Mouse (Mus musculus) heart, embryonic 15.5 days (tissue): Measurements from ENCODE around the gene Commd1. TPM values are rescaled to one million over a fixed set of nuclear protein-coding genes. Genes with fewer than 3 reads are reported as not detected.

ENCODE experiments used
- ATAC-seq: fragments of 200-750 bp; cut with Nextera tagmentation; replicated peaks from 2 replicates; pipeline ENCODE4 v1.8.0; 2017; ENCODE audit warnings: low read depth, moderate TSS enrichment; ENCODE audit not compliant: insufficient number of reproducible peaks, insufficient read depth, low FRiP score
- H3K27ac ChIP-seq: fragments of 300-500 bp; sonication (generic); 2 replicates; pipeline ENCODE4 v1.5.1; 2015; ENCODE audit warnings: mild to moderate bottlenecking, inconsistent platforms
- H3K27me3 ChIP-seq: fragments of 300-500 bp; sonication (generic); 2 replicates; pipeline ENCODE4 v1.6.1; 2015; ENCODE audit warnings: inconsistent platforms
- H3K36me3 ChIP-seq: fragments of 300-500 bp; sonication (generic); 2 replicates; pipeline ENCODE4 v1.6.1; 2015; ENCODE audit warnings: mild to moderate bottlenecking, inconsistent platforms
- H3K4me1 ChIP-seq: fragments of 300-500 bp; sonication (generic); replicated peaks from 2 replicates; pipeline ENCODE4 v1.6.1; 2015; ENCODE audit warnings: inconsistent platforms
- H3K4me2 ChIP-seq: fragments of 300-500 bp; sonication (generic); 2 replicates; pipeline ENCODE4 v1.6.1; 2015; ENCODE audit warnings: inconsistent platforms, mild to moderate bottlenecking, moderate library complexity
- H3K4me3 ChIP-seq: fragments of 300-500 bp; sonication (generic); 2 replicates; pipeline ENCODE4 v1.5.1; 2015; ENCODE audit warnings: mild to moderate bottlenecking, inconsistent platforms
- H3K9ac ChIP-seq: fragments of 300-500 bp; sonication (generic); 2 replicates; pipeline ENCODE4 v1.6.1; 2015; ENCODE audit warnings: mild to moderate bottlenecking, inconsistent platforms
- H3K9me3 ChIP-seq: fragments of 300-500 bp; sonication (generic); replicated peaks from 2 replicates; pipeline ENCODE4 v1.6.1; 2016; ENCODE audit warnings: inconsistent platforms
- WGBS: fragments of 180-500 bp; shearing (Covaris S2); methylation state at CpG from one replicate; pipeline ENCODE4 v1.1.7; 2015; ENCODE audit warnings: mixed read lengths; 5-methylcytosine and 5-hydroxymethylcytosine counted together
- polyA plus RNA-seq: library from polyadenylated mRNA; unstranded; fragments of >200 nt; fragmentation: Nextera tagmentation; extraction: Ambion mirVana; gene quantifications from 2 replicates; pipeline ENCODE4 v1.2.1, GENCODE M21; 2015

Gene Commd1
- polyA plus RNA-seq, 1 experiment from 2014 or later = 351 TPM

GRCm38 (mm10) chr11:22885350-22885749 lies 96.8 kb downstream of the Commd1 start:
- no peak for ATAC-seq

DNA sequence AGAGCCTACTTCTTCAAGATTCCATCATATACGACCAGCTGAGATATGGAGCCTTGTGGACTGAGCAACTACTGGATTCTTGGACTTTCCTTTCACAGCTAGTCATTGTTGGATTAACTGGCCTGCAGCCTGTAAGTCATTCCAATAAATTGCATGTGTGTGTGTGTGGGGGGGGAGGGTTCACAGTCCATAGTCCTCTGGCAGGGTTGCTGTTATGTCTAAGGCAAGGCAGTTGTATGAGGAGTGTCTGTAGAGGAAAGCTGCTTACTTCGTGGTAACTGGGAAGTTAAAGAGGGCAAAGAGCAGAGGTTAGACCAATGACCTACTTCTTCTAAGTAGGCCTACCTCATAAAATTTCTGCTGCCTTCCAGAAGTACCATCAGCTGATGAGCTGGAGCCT lies 98.5 kb downstream of the Commd1 start:
- H3K9ac ChIP-seq = no peak overlapping the region
- H3K4me2 ChIP-seq = no peak overlapping the region
- no peaks in the 10 kb centered on the region for H3K4me1 ChIP-seq
- WGBS = 77% methylated on average over 2 of the region's 2 CpGs
- no peak for ATAC-seq
- no peaks in the 10 kb centered on the region for H3K36me3 ChIP-seq
- no peaks in the 10 kb centered on the region for H3K9me3 ChIP-seq
- no peak overlapping the region for H3K27ac ChIP-seq
- H3K4me3 ChIP-seq = no peak overlapping the region
- no peaks in the 10 kb centered on the region for H3K27me3 ChIP-seq

More at GRCm38 (mm10) chr11:22885350-22885749, 96.8 kb downstream of the Commd1 start:
- Histone ChIP-seq H3K4me3 (no peak overlapping the region), H3K27me3 (no peaks in the 10 kb centered on the region), H3K36me3 (no peaks in the 10 kb centered on the region), H3K9ac (no peak overlapping the region), H3K4me1 (no peaks in the 10 kb centered on the region), H3K4me2 (no peak overlapping the region), H3K27ac (no peak overlapping the region), H3K9me3 (no peaks in the 10 kb centered on the region)
- WGBS = 83% methylated on average over 1 of the region's 1 CpGs

- no peaks in the 10 kb centered on the region for H3K27me3 ChIP-seq
- ATAC-seq = no peak
- no peak overlapping the region for H3K4me3 ChIP-seq
- no peaks in the 10 kb centered on the region for H3K36me3 ChIP-seq
- H3K27ac ChIP-seq = no peak overlapping the region
- no peaks in the 10 kb centered on the region for H3K9me3 ChIP-seq
- H3K4me1 ChIP-seq = no peaks in the 10 kb centered on the region
- no peak overlapping the region for H3K4me2 ChIP-seq
- H3K9ac ChIP-seq = no peak overlapping the region
Observed at GRCm38 (mm10) chr11:22882926-22883325, 99.3 kb downstream of the Commd1 start.

DNA sequence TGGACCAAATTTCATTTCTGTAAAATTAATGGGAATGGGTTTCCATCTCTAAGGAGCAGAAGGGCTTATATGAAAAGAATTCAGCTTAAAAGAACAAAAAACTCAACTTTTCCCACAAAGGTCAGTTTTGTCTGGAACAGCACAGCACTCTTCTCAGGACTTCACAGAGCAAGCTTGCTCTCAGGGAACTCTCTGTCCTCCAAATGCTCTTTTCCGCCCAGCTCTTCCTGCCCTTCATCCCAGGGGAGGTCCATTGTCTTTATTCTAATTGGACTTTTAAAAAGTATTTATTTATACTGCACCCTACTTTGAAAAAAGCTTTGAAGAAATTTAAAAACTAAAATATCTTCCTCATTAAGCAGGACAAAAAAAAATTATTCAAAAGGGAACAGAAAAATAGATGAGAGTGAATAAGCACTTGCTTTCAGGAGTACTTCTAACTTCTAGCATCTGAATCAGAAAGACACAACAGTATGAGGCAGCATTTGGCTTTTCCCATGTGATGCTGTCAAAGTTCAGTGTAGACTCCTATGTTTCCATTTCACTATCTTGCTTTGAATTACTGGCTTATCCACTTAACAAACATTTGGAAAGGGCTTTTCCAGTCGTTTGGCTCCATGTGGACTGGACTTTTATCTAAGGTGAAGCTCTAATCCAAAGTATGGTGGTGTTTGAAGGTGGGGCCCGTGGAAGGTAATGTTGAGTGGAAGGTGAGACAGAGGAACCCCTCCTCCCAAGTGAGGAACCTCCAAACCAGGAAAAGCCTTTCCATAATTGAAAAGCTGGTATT lies 101.6 kb downstream of the Commd1 start:
- no peaks in the 10 kb centered on the region for H3K9me3 ChIP-seq
- H3K27ac ChIP-seq = no peak overlapping the region
- H3K4me2 ChIP-seq = no peak overlapping the region
- no peaks in the 10 kb centered on the region for H3K4me1 ChIP-seq
- no peak for ATAC-seq
- no peak overlapping the region for H3K9ac ChIP-seq
- H3K4me3 ChIP-seq = no peak overlapping the region
- no peaks in the 10 kb centered on the region for H3K27me3 ChIP-seq
- H3K36me3 ChIP-seq = no peaks in the 10 kb centered on the region
- WGBS = 58% methylated on average over 3 of the region's 3 CpGs

GRCm38 (mm10) chr11:22879645-22880044 lies 102.5 kb downstream of the Commd1 start:
- H3K36me3 ChIP-seq = no peaks in the 10 kb centered on the region
- H3K27me3 ChIP-seq = no peaks in the 10 kb centered on the region
- H3K27ac ChIP-seq = no peak overlapping the region
- H3K9ac ChIP-seq = no peak overlapping the region
- H3K4me2 ChIP-seq = no peak overlapping the region
- no peaks in the 10 kb centered on the region for H3K9me3 ChIP-seq
- no peak for ATAC-seq
- H3K4me1 ChIP-seq = no peaks in the 10 kb centered on the region
- H3K4me3 ChIP-seq = no peak overlapping the region
- WGBS = 85% methylated on average over 4 of the region's 4 CpGs

- ATAC-seq = no peak
- WGBS = 65% methylated on average over 3 of the region's 3 CpGs
Observed at GRCm38 (mm10) chr11:22876680-22877330, 105.4 kb downstream of the Commd1 start.

GRCm38 (mm10) chr11:22875279-22875678 lies 106.9 kb downstream of the Commd1 start:
- H3K27ac ChIP-seq = no peak overlapping the region
- H3K27me3 ChIP-seq = no peaks in the 10 kb centered on the region
- H3K4me1 ChIP-seq = peaks cover 13% of the 10 kb centered on the region
- no peak overlapping the region for H3K4me2 ChIP-seq
- H3K36me3 ChIP-seq = no peaks in the 10 kb centered on the region
- H3K9me3 ChIP-seq = no peaks in the 10 kb centered on the region
- WGBS = 82% methylated on average over 4 of the region's 4 CpGs
- H3K9ac ChIP-seq = no peak overlapping the region
- ATAC-seq = no peak
- H3K4me3 ChIP-seq = no peak overlapping the region

More at GRCm38 (mm10) chr11:22876680-22877330, 105.4 kb downstream of the Commd1 start:
- Histone ChIP-seq H3K27me3 (no peaks in the 10 kb centered on the region), H3K27ac (no peak overlapping the region), H3K4me2 (no peak overlapping the region), H3K4me3 (no peak overlapping the region), H3K4me1 (peaks cover 9% of the 10 kb centered on the region), H3K9me3 (no peaks in the 10 kb centered on the region), H3K36me3 (no peaks in the 10 kb centered on the region), H3K9ac (no peak overlapping the region)

- no peaks in the 10 kb centered on the region for H3K27me3 ChIP-seq
- H3K9ac ChIP-seq = no peak overlapping the region
- 76% methylated on average over 6 of the region's 6 CpGs for WGBS
- no peak for ATAC-seq
- H3K4me3 ChIP-seq = no peak overlapping the region
- no peak overlapping the region for H3K4me2 ChIP-seq
- peaks cover 13% of the 10 kb centered on the region for H3K4me1 ChIP-seq
- H3K9me3 ChIP-seq = no peaks in the 10 kb centered on the region
- H3K36me3 ChIP-seq = no peaks in the 10 kb centered on the region
- no peak overlapping the region for H3K27ac ChIP-seq
Observed at GRCm38 (mm10) chr11:22874747-22875146, 107.4 kb downstream of the Commd1 start.

GRCm38 (mm10) chr11:22873383-22873782 lies 108.8 kb downstream of the Commd1 start:
- Histone ChIP-seq H3K4me2 (no peak overlapping the region), H3K36me3 (no peaks in the 10 kb centered on the region), H3K27me3 (no peaks in the 10 kb centered on the region), H3K4me3 (no peak overlapping the region), H3K4me1 (peaks cover 13% of the 10 kb centered on the region), H3K9me3 (no peaks in the 10 kb centered on the region), H3K9ac (no peak overlapping the region), H3K27ac (0 out of 2 replicates have a peak overlapping the region, but pooled peaks have one; percentile 1)
- ATAC-seq = no peak
- 66% methylated on average over 4 of the region's 4 CpGs for WGBS

- 50% methylated on average over 4 of the region's 4 CpGs for WGBS
- H3K27ac ChIP-seq = peak overlapping the region; percentile 69
- H3K27me3 ChIP-seq = no peaks in the 10 kb centered on the region
- H3K4me2 ChIP-seq = peak overlapping the region; percentile 46
- H3K9ac ChIP-seq = no peak overlapping the region
- ATAC-seq = no peak
- no peaks in the 10 kb centered on the region for H3K36me3 ChIP-seq
- peak overlapping the region; percentile 13; the same call in 1 of the 2 replicates for H3K4me3 ChIP-seq
- H3K9me3 ChIP-seq = no peaks in the 10 kb centered on the region
- peaks cover 13% of the 10 kb centered on the region for H3K4me1 ChIP-seq
Observed at GRCm38 (mm10) chr11:22872307-22872680, 109.9 kb downstream of the Commd1 start.

DNA sequence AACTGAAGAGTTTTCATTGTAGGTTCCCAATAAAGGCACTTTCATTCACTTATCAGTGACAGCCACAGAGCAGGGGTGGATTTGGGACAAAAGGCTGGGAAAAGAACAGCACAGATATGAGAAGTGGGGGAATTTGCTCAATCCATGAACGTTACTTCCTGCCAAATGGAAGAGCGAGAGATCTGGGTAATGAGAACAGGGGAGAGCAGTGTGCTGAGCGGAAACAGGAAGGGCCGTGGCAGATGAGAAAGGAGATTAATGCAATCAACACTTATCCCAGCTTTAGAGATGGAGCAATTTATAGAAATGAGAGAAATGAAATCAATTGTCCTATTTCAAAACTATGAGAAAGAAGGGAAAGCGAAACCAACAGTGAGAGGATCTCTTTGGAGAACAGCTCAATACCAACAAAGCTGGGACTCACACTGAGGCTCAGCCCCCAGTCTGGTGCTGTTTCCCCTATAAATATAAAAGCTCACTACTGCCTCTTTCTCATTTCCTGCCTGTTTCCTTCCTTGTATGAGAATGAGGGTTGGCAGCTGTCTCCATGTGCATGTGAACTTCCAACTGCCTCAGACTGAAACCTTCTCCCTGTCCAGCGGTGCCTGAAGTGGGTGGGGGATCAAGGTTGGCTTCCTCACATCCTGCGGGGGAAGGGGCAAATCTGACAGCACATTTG lies 110.4 kb downstream of the Commd1 start:
- 50% methylated on average over 7 of the region's 7 CpGs for WGBS
- 0 out of 2 replicates have a peak, but pooled peaks have one; percentile 53 for ATAC-seq
- H3K4me3 ChIP-seq = peak overlapping the region; percentile 13; the same call in 1 of the 2 replicates
- peaks cover 13% of the 10 kb centered on the region for H3K4me1 ChIP-seq
- H3K27ac ChIP-seq = peak overlapping the region; percentile 69
- peak overlapping the region; percentile 46 for H3K4me2 ChIP-seq
- no peaks in the 10 kb centered on the region for H3K36me3 ChIP-seq
- no peak overlapping the region for H3K9ac ChIP-seq
- no peaks in the 10 kb centered on the region for H3K27me3 ChIP-seq
- no peaks in the 10 kb centered on the region for H3K9me3 ChIP-seq
